Mouse (Mus musculus) lung, adult 2 months (tissue): ENCODE data around the gene Sash1. TPM values are rescaled to one million over a fixed set of nuclear protein-coding genes. Genes with fewer than 3 reads are reported as not detected.

Experiments
- DNase-seq: peaks from one replicate; pipeline ENCODE4 v3.0.0; 2022
- H3K4me1 ChIP-seq: fragments of 200-500 bp; 2 replicates; pipeline ENCODE4 v1.6.1; 2011; ENCODE audit warnings: low read length; ENCODE audit not compliant: control insufficient read depth, insufficient read depth
- H3K4me3 ChIP-seq: fragments of 200-500 bp; replicated peaks from 2 replicates; pipeline ENCODE3; 2011; ENCODE audit warnings: low read depth, mild to moderate bottlenecking, control low read depth, low read length; ENCODE audit errors: extremely low read depth
- CTCF ChIP-seq: fragments of 200-500 bp; IDR thresholded peaks from 2 replicates; pipeline ENCODE4 v1.5.1; 2011; ENCODE audit warnings: mild to moderate bottlenecking, low read length, control low read depth; ENCODE audit not compliant: insufficient read depth
- POLR2A ChIP-seq: fragments of 200-500 bp; IDR thresholded peaks from 2 replicates; pipeline ENCODE4 v1.6.1; 2011; ENCODE audit warnings: low read depth, mild to moderate bottlenecking, control low read depth, low read length, borderline replicate concordance; ENCODE audit errors: extremely low read depth
- WGBS: fragments of 180-500 bp; shearing (Covaris S2); methylation state at CpG from one replicate; pipeline ENCODE4 v1.1.7; 2018; 5-methylcytosine and 5-hydroxymethylcytosine counted together
- polyA plus RNA-seq: library from polyadenylated mRNA; depleted of rRNA; stranded (reverse); fragments of >200 nt; gene quantifications from 2 replicates; pipeline ENCODE4 v1.2.3, GENCODE M21; 2012

Sash1 gene
- polyA plus RNA-seq, 1 experiment: 34.9 TPM

DNA sequence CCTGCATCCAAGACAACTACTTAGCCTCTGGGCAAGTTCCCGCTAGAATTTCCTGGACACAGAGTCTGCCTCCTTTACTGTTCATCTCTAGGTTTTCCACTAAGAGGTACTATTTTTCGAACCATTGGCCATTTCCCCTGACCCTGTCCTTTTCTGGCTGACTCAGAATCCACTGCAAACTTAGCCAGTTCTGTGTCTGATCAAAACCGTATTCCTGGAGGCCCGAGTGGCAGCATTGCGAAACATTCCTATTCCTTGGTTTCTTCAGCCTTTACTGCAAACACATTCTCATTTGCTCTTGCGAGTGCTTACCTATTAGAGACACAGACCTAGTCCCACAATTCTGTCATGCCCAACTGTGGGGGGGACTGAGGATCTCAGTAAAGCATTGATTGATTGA, 17.2 kb upstream of the Sash1 start:
- H3K4me3 ChIP-seq: no peak overlapping the region
- 73% methylated on average over 6 of the region's 6 CpGs for WGBS
- DNase-seq: no peak
- no peaks in the 10 kb centered on the region for H3K4me1 ChIP-seq
- no peak for TF ChIP-seq POLR2A
- no peak for TF ChIP-seq CTCF

DNA sequence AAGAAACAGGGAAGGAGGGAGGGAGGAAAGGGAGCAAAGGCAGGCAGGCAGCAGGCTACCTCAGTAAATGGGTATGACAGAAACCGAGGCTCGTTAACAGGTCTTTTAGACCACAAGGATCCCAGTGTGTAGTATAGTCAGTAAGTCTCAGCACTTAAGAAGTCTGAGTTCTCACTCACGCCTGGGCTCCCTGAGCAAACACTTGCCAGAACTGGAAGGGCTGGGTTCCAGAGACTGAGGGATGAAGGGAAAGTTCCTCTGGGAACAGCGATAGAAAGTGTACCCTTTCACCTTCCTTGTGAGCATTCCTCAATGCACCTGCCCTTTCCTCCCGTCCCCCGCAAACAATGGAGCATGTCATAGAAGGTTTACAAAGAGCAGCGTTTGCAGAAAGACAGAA, 16.5 kb upstream of the Sash1 start:
- DNase-seq: no peak
- 62% methylated on average over 7 of the region's 7 CpGs for WGBS
- no peak overlapping the region for H3K4me3 ChIP-seq
- no peak for TF ChIP-seq POLR2A
- no peak for TF ChIP-seq CTCF
- H3K4me1 ChIP-seq: no peaks in the 10 kb centered on the region

DNA sequence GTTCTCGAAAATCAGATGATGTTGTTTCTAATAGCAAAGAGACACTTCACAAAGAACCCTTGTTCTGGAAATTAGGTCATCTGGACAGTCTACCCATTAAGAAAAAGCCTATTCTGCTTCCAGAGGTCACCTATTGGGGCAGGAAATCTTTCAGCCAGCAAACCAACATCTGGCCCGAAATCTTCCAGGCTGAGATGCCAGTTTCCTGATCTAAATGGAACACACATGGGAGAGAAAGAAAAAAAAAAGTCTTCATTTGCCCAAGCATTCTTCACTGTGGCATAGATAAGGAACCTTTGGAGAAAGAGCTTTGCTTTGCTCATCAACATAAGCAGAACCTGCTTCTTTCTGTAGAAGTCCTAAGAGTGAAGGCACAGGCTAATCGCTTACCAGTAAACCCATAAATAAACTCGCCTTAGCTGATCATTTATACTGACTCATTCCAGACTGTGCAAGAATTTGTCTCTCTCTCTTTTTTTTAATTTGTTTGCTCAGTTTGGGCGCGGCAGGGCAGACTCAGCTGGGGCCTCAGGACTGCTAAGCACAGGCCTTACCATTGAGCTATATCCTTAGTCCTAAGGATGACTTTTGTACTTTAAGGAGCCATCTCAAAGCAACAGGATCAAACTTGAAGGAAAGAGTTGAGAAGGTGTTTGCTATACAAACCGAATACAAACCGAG, 13.1 kb upstream of the Sash1 start:
- no peak for DNase-seq
- WGBS: 60% methylated on average over 8 of the region's 8 CpGs
- TF ChIP-seq POLR2A (no peak), CTCF (no peak)
- Histone ChIP-seq H3K4me3 (no peak overlapping the region), H3K4me1 (no peaks in the 10 kb centered on the region)

DNA sequence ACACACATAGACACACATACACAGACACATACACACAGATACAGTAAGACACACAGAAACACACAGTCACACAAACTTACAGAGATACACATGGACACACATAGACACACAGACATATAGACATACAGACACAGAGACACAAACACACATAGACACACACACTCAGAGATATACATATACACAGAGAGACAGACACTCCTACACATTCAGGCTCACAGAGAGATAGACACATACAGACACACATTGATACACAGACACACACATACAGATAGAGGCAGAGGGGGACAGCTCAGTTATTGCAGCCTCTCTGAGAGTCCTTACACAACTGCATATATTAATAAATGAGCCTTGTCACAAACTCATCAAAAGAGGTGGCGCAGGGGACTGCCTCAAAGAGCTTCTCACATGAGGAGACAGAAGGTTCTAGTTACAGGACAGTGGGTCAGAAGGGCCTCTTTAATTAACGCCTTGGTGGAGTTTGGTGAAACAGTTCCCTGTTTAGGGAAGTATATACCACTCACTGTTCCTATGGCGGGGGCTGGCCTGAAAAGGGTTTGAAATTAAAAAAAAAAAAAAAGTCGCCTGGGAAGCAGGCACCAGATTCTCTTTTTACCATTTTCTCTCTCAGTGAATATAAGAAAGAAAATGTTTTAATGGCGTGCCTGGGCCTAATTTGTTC, 12.4 kb upstream of the Sash1 start:
- TF ChIP-seq POLR2A (no peak), CTCF (no peak)
- Histone ChIP-seq H3K4me3 (no peak overlapping the region), H3K4me1 (no peaks in the 10 kb centered on the region)
- WGBS: 81% methylated on average over 5 of the region's 5 CpGs
- DNase-seq: no peak

DNA sequence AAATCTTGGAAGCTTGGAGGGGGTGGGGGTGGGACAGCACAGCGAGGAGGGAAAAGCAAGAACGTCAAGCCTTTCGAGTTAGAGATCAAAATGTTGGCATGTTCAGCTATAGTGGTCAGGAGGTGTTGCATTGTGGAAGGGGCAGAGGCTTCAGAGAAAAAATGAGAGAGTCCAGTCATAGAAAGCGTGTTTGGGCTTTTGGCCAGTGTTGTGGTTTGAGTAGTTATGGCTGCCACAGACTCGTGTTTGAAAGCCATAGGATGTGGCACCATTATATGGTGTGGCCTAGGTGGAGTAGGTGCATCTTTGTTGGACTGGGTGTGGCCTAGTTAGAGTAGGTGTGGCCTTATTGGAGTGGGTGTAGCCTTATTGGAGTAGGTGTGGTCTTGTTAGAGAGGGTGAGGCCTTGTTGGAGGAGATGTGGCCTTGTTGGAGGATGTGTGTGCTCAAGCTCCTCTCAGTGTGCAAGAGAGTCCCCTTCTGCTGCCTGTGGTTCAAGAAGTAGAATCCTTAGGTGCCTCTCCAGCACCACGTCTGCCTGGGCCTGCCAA, 9.2 kb upstream of the Sash1 start:
- TF ChIP-seq POLR2A (no peak), CTCF (no peak)
- WGBS: 86% methylated on average over 6 of the region's 6 CpGs
- no peak overlapping the region for H3K4me3 ChIP-seq
- H3K4me1 ChIP-seq: no peaks in the 10 kb centered on the region
- DNase-seq: no peak

DNA sequence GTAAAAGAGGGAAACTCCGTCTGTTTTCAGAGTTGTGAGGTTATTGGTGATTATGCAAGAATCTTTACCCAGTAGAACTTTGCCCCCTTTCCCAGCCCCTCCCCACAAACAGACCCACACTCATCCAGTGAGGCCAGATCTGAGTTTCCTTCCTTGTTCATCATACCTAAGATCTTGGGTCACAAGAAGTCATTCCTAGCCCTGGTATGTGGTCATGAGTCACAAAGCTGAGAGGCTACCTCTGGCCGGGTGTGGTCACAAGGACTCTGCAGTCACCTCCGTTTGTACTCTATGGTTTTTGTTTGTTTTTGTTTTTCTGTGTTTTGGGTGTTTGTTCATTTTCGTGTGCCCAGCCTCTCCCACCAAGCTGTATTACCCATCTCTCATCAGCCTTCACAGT, 4.6 kb upstream of the Sash1 start:
- no peak for DNase-seq
- no peak for TF ChIP-seq CTCF
- TF ChIP-seq POLR2A: no peak
- WGBS: 60% methylated on average over 4 of the region's 4 CpGs

DNA sequence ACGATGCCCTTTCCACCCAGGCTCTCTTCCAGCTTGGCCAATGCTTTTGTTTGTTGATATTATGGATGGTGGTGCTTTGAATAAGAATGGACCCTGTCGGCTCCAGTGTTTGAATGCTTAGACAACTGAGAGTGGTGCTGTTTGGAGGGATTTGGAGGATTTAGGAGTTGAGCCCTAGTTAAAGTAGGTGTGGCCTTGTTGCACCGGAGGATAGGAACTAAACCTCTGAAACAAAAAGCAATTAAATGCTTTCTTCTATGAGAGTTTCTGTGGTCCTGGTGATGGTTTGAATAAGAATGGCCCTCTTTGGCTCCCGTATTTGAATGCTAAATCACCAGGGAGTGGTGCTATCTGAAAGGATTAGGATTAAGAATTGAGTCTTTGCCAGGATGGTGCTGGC, 3.5 kb upstream of the Sash1 start:
- no peak for DNase-seq
- H3K4me3 ChIP-seq: no peak overlapping the region
- TF ChIP-seq CTCF (no peak), POLR2A (no peak)
- no peaks in the 10 kb centered on the region; the same call in 1 of the 2 replicates for H3K4me1 ChIP-seq
- WGBS: 60% methylated on average over 4 of the region's 4 CpGs

More for the DNA sequence above, 4.6 kb upstream of the Sash1 start:
- Histone ChIP-seq H3K4me3 (no peak overlapping the region), H3K4me1 (no peaks in the 10 kb centered on the region)

DNA sequence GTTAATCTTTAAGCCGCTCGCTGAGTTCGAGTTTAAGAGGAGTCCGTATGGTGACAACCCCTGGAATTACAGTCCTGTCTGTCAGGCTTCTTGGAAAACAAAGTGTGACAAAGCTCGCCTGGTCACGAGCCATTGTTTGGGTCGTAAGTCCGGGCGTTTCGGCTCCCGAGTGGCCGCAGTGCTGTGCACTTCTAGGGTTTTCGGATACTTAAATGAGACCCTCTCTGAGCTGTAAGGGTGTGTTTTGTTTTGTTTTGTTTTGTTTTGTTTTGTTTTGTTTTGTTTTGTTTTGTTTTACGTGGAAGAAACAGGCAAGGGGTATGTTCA, 621 bp upstream of the Sash1 start:
- 2% methylated on average over 14 of the region's 14 CpGs for WGBS
- Histone ChIP-seq H3K4me3 (peak overlapping the region; percentile 94), H3K4me1 (peaks cover 6% of the 10 kb centered on the region)
- DNase-seq: no peak
- TF ChIP-seq CTCF (no peak), POLR2A (no peak)

DNA sequence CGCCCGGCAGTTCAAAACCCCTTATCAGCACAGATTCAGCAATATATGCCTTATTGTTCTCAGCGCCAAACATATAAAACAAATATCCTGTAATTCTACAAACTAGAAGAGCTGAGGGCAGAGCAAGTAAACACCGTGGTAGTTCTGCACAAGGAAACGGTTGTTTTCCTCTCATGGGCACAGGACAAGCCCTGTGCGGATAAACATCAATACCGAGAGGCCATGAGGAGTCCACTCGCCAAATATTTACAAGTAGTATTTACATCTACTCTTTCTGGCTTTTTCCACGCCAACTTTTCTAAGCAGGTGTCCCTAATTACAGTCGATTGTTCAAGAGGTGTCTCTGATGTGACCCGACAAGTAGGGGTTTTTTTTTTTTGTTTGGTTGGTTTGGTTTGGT, 669 bp downstream of the Sash1 start:
- DNase-seq: peak; percentile 54
- Histone ChIP-seq H3K4me3 (peak overlapping the region; percentile 94), H3K4me1 (peaks cover 13% of the 10 kb centered on the region)
- TF ChIP-seq POLR2A: no peak
- no peak for TF ChIP-seq CTCF
- WGBS: 6% methylated on average over 11 of the region's 11 CpGs

DNA sequence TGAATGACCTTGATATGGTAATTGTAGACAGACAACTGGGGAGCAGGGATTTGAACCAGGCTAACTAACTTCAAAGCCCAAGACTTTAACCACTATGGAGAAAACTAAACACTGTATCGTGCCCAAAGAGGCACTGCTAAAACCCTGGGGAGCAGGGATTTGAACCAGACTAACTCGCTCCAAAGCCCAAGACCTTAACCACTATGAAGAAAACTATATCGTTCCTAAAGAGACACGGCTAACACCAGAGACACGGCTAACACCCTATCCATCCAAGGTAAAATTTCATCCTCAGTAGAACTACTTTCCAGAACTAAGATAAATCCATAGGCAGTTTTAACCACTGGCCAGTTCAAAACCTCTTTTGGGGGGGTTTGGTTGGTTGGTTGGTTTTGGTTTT, 1.3 kb downstream of the Sash1 start:
- peaks cover 13% of the 10 kb centered on the region for H3K4me1 ChIP-seq
- no peak for DNase-seq
- H3K4me3 ChIP-seq: peak overlapping the region; percentile 63
- TF ChIP-seq POLR2A (no peak), CTCF (no peak)
- 33% methylated on average over 5 of the region's 5 CpGs for WGBS
